Mouse (Mus musculus) liver, embryonic 14.5 days (tissue): Measurements from ENCODE around the gene Ifi27l2b. TPM values are rescaled to one million over a fixed set of nuclear protein-coding genes. Genes with fewer than 3 reads are reported as not detected.

Source experiments
- ATAC-seq: fragments of 200-750 bp; cut with Nextera tagmentation; 2 replicates; pipeline ENCODE4 v1.8.0; 2017; ENCODE audit warnings: moderate number of reproducible peaks, mild to moderate bottlenecking, moderate library complexity; ENCODE audit not compliant: insufficient read depth
- DNase-seq, 3 experiments: peaks; one replicate each; pipeline ENCODE4 v3.0.0-alpha.2; 2012 to 2013; ENCODE audit warnings: low read depth in 3 of 3, low spot score in 3 of 3
- H3K27ac ChIP-seq: fragments of 300-500 bp; sonication (generic); 2 replicates; pipeline ENCODE4 v1.5.1; 2014; ENCODE audit warnings: moderate library complexity, mild to moderate bottlenecking, control low read depth, inconsistent platforms
- H3K27me3 ChIP-seq: fragments of 300-500 bp; sonication (generic); 2 replicates; pipeline ENCODE4 v1.6.1; 2014; ENCODE audit warnings: mild to moderate bottlenecking, low read length, moderate library complexity; ENCODE audit not compliant: control insufficient read depth, insufficient read depth
- H3K36me3 ChIP-seq: fragments of 300-500 bp; sonication (generic); replicated peaks from 2 replicates; pipeline ENCODE4 v1.6.1; 2014; ENCODE audit warnings: low read depth; ENCODE audit not compliant: control insufficient read depth, insufficient read depth
- H3K4me1 ChIP-seq, 2 experiments: fragments of 200-500 bp in 1 of 2; fragments of 300-500 bp in 1 of 2; sonication (generic) in 1 of 2; replicated peaks; 2 replicates each; pipeline ENCODE4 v1.6.1; 2012 to 2014; ENCODE audit warnings: antibody characterized with exemption in 1 of 2, inconsistent platforms in 1 of 2, low read length in 1 of 2; ENCODE audit not compliant: control insufficient read depth in 2 of 2, insufficient read depth in 2 of 2
- H3K4me2 ChIP-seq: fragments of 300-500 bp; sonication (generic); 2 replicates; pipeline ENCODE4 v1.6.1; 2014; ENCODE audit warnings: low read depth, mild to moderate bottlenecking, control low read depth, moderate library complexity
- H3K4me3 ChIP-seq, 2 experiments: fragments of 200-500 bp in 1 of 2; fragments of 300-500 bp in 1 of 2; sonication (generic) in 1 of 2; 2 replicates each; pipeline ENCODE4 v1.5.1; 2012 to 2014; ENCODE audit warnings: low read depth in 2 of 2, low read length in 2 of 2, mild to moderate bottlenecking in 2 of 2, control low read depth in 1 of 2, inconsistent platforms in 1 of 2, moderate library complexity in 1 of 2; ENCODE audit not compliant: insufficient read depth in 1 of 2
- H3K9ac ChIP-seq: fragments of 300-500 bp; sonication (generic); replicated peaks from 2 replicates; pipeline ENCODE4 v1.6.1; 2014; ENCODE audit warnings: mild to moderate bottlenecking, control low read depth, moderate library complexity
- H3K9me3 ChIP-seq: fragments of 300-500 bp; sonication (generic); 2 replicates; pipeline ENCODE4 v1.6.1; 2016; ENCODE audit warnings: low read length, mixed read lengths; ENCODE audit not compliant: control insufficient read depth
- CTCF ChIP-seq: IDR thresholded peaks from 2 replicates; pipeline ENCODE4 v1.5.1; 2016; ENCODE audit warnings: antibody characterized with exemption, low read depth, control low read depth
- EP300 ChIP-seq: IDR thresholded peaks from 2 replicates; pipeline ENCODE4 v1.6.1; 2016; ENCODE audit warnings: antibody characterized with exemption, low read depth
- WGBS: fragments of 180-500 bp; shearing (Covaris S2); extraction: QIAGEN DNeasy Blood & Tissue Kit; methylation state at CpG from one replicate; pipeline ENCODE4 v1.1.7; 2014; ENCODE audit not compliant: insufficient replicate concordance; 5-methylcytosine and 5-hydroxymethylcytosine counted together
- polyA plus RNA-seq, 2 experiments: library from polyadenylated mRNA; depleted of rRNA in 1 of 2; stranded (reverse) in 1 of 2; unstranded in 1 of 2; fragments of >200 nt; fragmentation: Nextera tagmentation in 1 of 2; extraction: Ambion mirVana in 1 of 2; gene quantifications; 2 replicates each; pipeline versions ENCODE4 v1.2.1 to v1.2.3; 2012 to 2014

Gene Ifi27l2b
- polyA plus RNA-seq, 2 experiments, result not detected

- WGBS, result 81% methylated on average over 7 of the region's 7 CpGs
- 0 out of 2 replicates have a peak, but pooled peaks have one; percentile 22 for TF ChIP-seq CTCF
- TF ChIP-seq EP300, result no peak
- Histone ChIP-seq H3K27ac (no peak overlapping the region), H3K4me2 (no peak overlapping the region), H3K27me3 (no peaks in the 10 kb centered on the region), H3K4me1 (peaks cover 2 to 18% of the 10 kb centered on the region in 2 experiments), H3K4me3 (no peak overlapping the region), H3K36me3 (peaks cover 14% of the 10 kb centered on the region), H3K9ac (no peak overlapping the region), H3K9me3 (peaks cover 3% of the 10 kb centered on the region)
- DNase-seq (no peak), ATAC-seq (no peak)
These were observed 30.3 kb downstream of the Ifi27l2b start for GRCm38 (mm10) chr12:103426710-103427109.

GRCm38 (mm10) chr12:103425729-103426470 is 31.1 kb downstream of the Ifi27l2b start, which contains the start of gene Ddx24:
Ddx24 (minus strand) TSS chr12:103425830.
- TF ChIP-seq CTCF (peak; percentile 93), EP300 (no peak)
- Histone ChIP-seq H3K36me3 (peaks cover 15% of the 10 kb centered on the region), H3K9ac (peak within 1 kb of the TSS; percentile 64), H3K27ac (peak within 1 kb of the TSS; percentile 68), H3K4me2 (peak within 1 kb of the TSS; percentile 76), H3K4me1 (peaks cover 2 to 18% of the 10 kb centered on the region in 2 experiments), H3K4me3 (peak within 1 kb of the TSS; percentile 65 to 81), H3K9me3 (peaks cover 3% of the 10 kb centered on the region), H3K27me3 (no peaks in the 10 kb centered on the region)
- ATAC-seq, result peak; percentile 100
- 2% methylated on average over 33 of the region's 33 CpGs for WGBS
- DNase-seq, result peak; percentile 97 to 98 (median 97)

- Histone ChIP-seq H3K27me3 (no peaks in the 10 kb centered on the region), H3K4me3 (peak overlapping the region; percentile 65 to 81), H3K9ac (peak overlapping the region; percentile 64), H3K4me1 (peaks cover 2 to 17% of the 10 kb centered on the region in 2 experiments), H3K9me3 (peaks cover 3% of the 10 kb centered on the region), H3K36me3 (peaks cover 15% of the 10 kb centered on the region), H3K27ac (no peak overlapping the region; the same call in 1 of the 2 replicates), H3K4me2 (peak overlapping the region; percentile 76)
- DNase-seq (peak in 1 of 3 experiments; percentile 14), ATAC-seq (peak; percentile 24)
- 7% methylated on average over 33 of the region's 33 CpGs for WGBS
- no peak for TF ChIP-seq CTCF
- TF ChIP-seq EP300, result no peak
These were observed 31.9 kb downstream of the Ifi27l2b start for GRCm38 (mm10) chr12:103425016-103425728.

- Histone ChIP-seq H3K9me3 (no peaks in the 10 kb centered on the region), H3K9ac (no peak overlapping the region), H3K4me2 (no peak overlapping the region), H3K27ac (no peak overlapping the region), H3K27me3 (no peaks in the 10 kb centered on the region), H3K36me3 (peaks cover 83% of the 10 kb centered on the region), H3K4me1 (no peaks in the 10 kb centered on the region), H3K4me3 (no peak overlapping the region)
- no peak for DNase-seq
- WGBS, result 88% methylated on average over 10 of the region's 10 CpGs
- no peak for ATAC-seq
- TF ChIP-seq EP300 (no peak), CTCF (no peak)
These were observed 48.9 kb downstream of the Ifi27l2b start for GRCm38 (mm10) chr12:103408144-103408543.

- TF ChIP-seq EP300 (no peak), CTCF (no peak)
- DNase-seq (no peak), ATAC-seq (no peak)
- Histone ChIP-seq H3K4me1 (no peaks in the 10 kb centered on the region), H3K27ac (no peak within 1 kb of the TSS), H3K9me3 (no peaks in the 10 kb centered on the region), H3K9ac (no peak within 1 kb of the TSS), H3K36me3 (peaks cover 83% of the 10 kb centered on the region), H3K4me3 (no peak within 1 kb of the TSS), H3K27me3 (no peaks in the 10 kb centered on the region), H3K4me2 (no peak within 1 kb of the TSS)
- WGBS, result 89% methylated on average over 4 of the region's 4 CpGs
These were observed 49.3 kb downstream of the Ifi27l2b start, which contains the start of gene 9330161L09Rik for GRCm38 (mm10) chr12:103407720-103408119. 9330161L09Rik (minus strand) TSS chr12:103407820.
